Mouse (Mus musculus) retina, adult 2 months (tissue): ENCODE measurements around the gene Copz2.
A peak's percentile ranks its signal among the peaks of the same experiment; 100 is the strongest.

ENCODE experiments used
- DNase-seq: peaks from one replicate; pipeline ENCODE4 v3.0.0-alpha.2; 2012; ENCODE audit warnings: low read depth, low spot score

Copz2 gene

GRCm38 (mm10) chr11:96863206-96863995, 13.7 kb downstream of the Copz2 start:
- no peak for DNase-seq

GRCm38 (mm10) chr11:96867149-96867548, 17.5 kb downstream of the Copz2 start:
- DNase-seq = no peak

GRCm38 (mm10) chr11:96872441-96873379, 23.0 kb downstream of the Copz2 start:
- peak; percentile 60 for DNase-seq

- DNase-seq = no peak
These were observed 24.0 kb downstream of the Copz2 start for GRCm38 (mm10) chr11:96873601-96874140.

- no peak for DNase-seq
These were observed 25.6 kb downstream of the Copz2 start for GRCm38 (mm10) chr11:96875270-96875669.

- peak; percentile 69 for DNase-seq
These were observed 26.1 kb downstream of the Copz2 start for GRCm38 (mm10) chr11:96875745-96876144.

- DNase-seq = no peak
These were observed 26.8 kb downstream of the Copz2 start for GRCm38 (mm10) chr11:96876300-96877040.

GRCm38 (mm10) chr11:96877071-96877470, 27.4 kb downstream of the Copz2 start:
- no peak for DNase-seq

- no peak for DNase-seq
These were observed 29.0 kb downstream of the Copz2 start for GRCm38 (mm10) chr11:96878715-96879114.

GRCm38 (mm10) chr11:96879359-96879758, 29.7 kb downstream of the Copz2 start:
- no peak for DNase-seq

GRCm38 (mm10) chr11:96880296-96880695, 30.6 kb downstream of the Copz2 start:
- no peak for DNase-seq

GRCm38 (mm10) chr11:96885901-96886340, 36.3 kb downstream of the Copz2 start:
- no peak for DNase-seq

GRCm38 (mm10) chr11:96886942-96887546, 37.4 kb downstream of the Copz2 start:
- no peak for DNase-seq

GRCm38 (mm10) chr11:96891784-96892527, 42.3 kb downstream of the Copz2 start:
- no peak for DNase-seq

- DNase-seq = no peak
These were observed 43.7 kb downstream of the Copz2 start for GRCm38 (mm10) chr11:96893203-96893842.

- DNase-seq = no peak
These were observed 46.2 kb downstream of the Copz2 start for GRCm38 (mm10) chr11:96895886-96896285.

- no peak for DNase-seq
These were observed 50.0 kb downstream of the Copz2 start for GRCm38 (mm10) chr11:96899449-96900306.

GRCm38 (mm10) chr11:96901332-96901731, 51.7 kb downstream of the Copz2 start:
- DNase-seq = no peak
